ENCODE assay signal across 27 mouse cellular contexts in the genomic region with DNA sequence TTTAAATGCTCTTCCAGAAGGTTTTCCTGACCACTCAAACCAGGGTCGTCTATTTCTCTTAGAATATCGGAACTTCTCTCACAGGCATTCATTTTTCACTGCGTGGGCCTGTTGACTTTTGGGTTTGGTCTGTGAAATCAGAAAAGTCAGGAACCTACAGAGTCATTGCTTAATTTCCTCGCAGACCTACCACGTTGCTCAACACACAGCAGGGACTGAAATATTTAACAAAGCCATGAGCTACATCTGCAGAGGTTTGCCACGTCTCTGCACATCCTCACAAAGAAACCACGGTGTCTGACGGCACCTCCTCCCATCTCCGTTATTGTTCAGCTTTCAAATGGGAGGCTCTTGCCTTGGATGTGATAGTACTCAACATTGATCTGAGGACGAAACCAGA. TPM values are rescaled to one million over a fixed set of nuclear protein-coding genes. Genes with fewer than 3 reads are reported as not detected.
DNase-seq lines count a peak whose midpoint lies in the region; ATAC-seq and TF ChIP-seq lines count a peak whose summit lies in the region.
"Had no signal": no experiment of that assay in that cellular context is flagged by ENCODE, and none has a peak within 500 bp of the region (broad histone marks: within the 10 kb centered on the region; RNA-seq: fewer than 3 reads in every experiment).

No protein-coding gene starts in this region.

- peak overlapping the region; percentile 51 for H3K27ac ChIP-seq in liver, embryonic 15.5 days (replicated peaks)
- H3K27ac ChIP-seq in liver, embryonic 11.5 days (ENCODE audit: low read depth, low read length), result no peak overlapping the region
- peak overlapping the region; percentile 88 for H3K27ac ChIP-seq in bone marrow, adult 2 months (ENCODE audit: control insufficient read depth, insufficient read depth, low read depth, low read length, poor library complexity)
- peak overlapping the region; percentile 29; the same call in 1 of the 2 replicates for H3K27ac ChIP-seq in macrophage
- no peak overlapping the region for H3K27ac ChIP-seq in forebrain, embryonic 14.5 days (ENCODE audit: low read depth, low read length)
- H3K27ac ChIP-seq: embryonic facial prominence, embryonic 15.5 days; forebrain, embryonic 10.5 days; heart, embryonic 13.5 days; hindbrain, embryonic 12.5 days; hindbrain, postnatal 0 days had no signal

- no peak for TF ChIP-seq CTCF in bone marrow, adult 2 months (IDR thresholded peaks at IDR 0.05; ENCODE audit: control insufficient read depth, insufficient read depth, low read length)

- peaks cover 22% of the 10 kb centered on the region; the same call in 1 of the 2 replicates for H3K4me1 ChIP-seq in liver, embryonic 15.5 days (replicated peaks)
- peaks cover 3% of the 10 kb centered on the region; the same call in 1 of the 2 replicates for H3K4me1 ChIP-seq in liver, embryonic 11.5 days (replicated peaks; ENCODE audit: control insufficient read depth, insufficient read depth, low read length)
- H3K4me1 ChIP-seq in bone marrow, adult 2 months (ENCODE audit: control insufficient read depth, insufficient read depth, low read length), result peaks cover 11% of the 10 kb centered on the region
- peaks cover 12% of the 10 kb centered on the region for H3K4me1 ChIP-seq in forebrain, embryonic 14.5 days (ENCODE audit: control insufficient read depth, insufficient read depth, low read length)

- no peak overlapping the region for H3K4me3 ChIP-seq in liver, embryonic 15.5 days (replicated peaks)
- no peak overlapping the region for H3K4me3 ChIP-seq in liver, embryonic 11.5 days (ENCODE audit: low read depth, low read length)
- H3K4me3 ChIP-seq in bone marrow, adult 2 months (replicated peaks; ENCODE audit: control insufficient read depth, low read depth, low read length), result no peak overlapping the region
- H3K4me3 ChIP-seq in macrophage (ENCODE audit: inconsistent target), result no peak overlapping the region
- no peak overlapping the region for H3K4me3 ChIP-seq in forebrain, embryonic 14.5 days (ENCODE audit: low read depth, low read length)
- H3K4me3 ChIP-seq: embryonic facial prominence, embryonic 15.5 days; erythroblast, embryonic 14.5 days; forebrain, embryonic 10.5 days; heart, embryonic 13.5 days; hindbrain, embryonic 12.5 days had no signal

- H3K9ac ChIP-seq in liver, embryonic 15.5 days, result no peak overlapping the region
- no peak overlapping the region for H3K9ac ChIP-seq in liver, embryonic 11.5 days (ENCODE audit: low read depth, low read length)
- H3K9ac ChIP-seq in forebrain, embryonic 14.5 days (ENCODE audit: low read length), result no peak overlapping the region
- H3K9ac ChIP-seq: embryonic facial prominence, embryonic 15.5 days; heart, embryonic 13.5 days; hindbrain, embryonic 12.5 days had no signal

- no peaks in the 10 kb centered on the region for H3K9me3 ChIP-seq in liver, embryonic 15.5 days (replicated peaks)
- no peaks in the 10 kb centered on the region for H3K9me3 ChIP-seq in liver, embryonic 11.5 days (ENCODE audit: control insufficient read depth, low read length)
- no peaks in the 10 kb centered on the region for H3K9me3 ChIP-seq in forebrain, embryonic 14.5 days (replicated peaks; ENCODE audit: control insufficient read depth, low read length)
- H3K9me3 ChIP-seq: embryonic facial prominence, embryonic 15.5 days; forebrain, embryonic 10.5 days; heart, embryonic 13.5 days; hindbrain, embryonic 12.5 days had no signal

- no peak overlapping the region for H3K4me2 ChIP-seq in liver, embryonic 15.5 days
- H3K4me2 ChIP-seq in liver, embryonic 11.5 days, result no peak overlapping the region
- H3K4me2 ChIP-seq in forebrain, embryonic 14.5 days (ENCODE audit: low read length), result no peak overlapping the region
- H3K4me2 ChIP-seq: embryonic facial prominence, embryonic 15.5 days; heart, embryonic 13.5 days; hindbrain, embryonic 12.5 days had no signal

- no peak for DNase-seq in liver, embryonic 11.5 days (ENCODE audit: low spot score)
- no peak for DNase-seq in forebrain, embryonic 14.5 days (ENCODE audit: low spot score)
- DNase-seq in lung, postnatal 14 days, result no peak
- DNase-seq in right cerebral cortex, postnatal 36 days (ENCODE audit: low spot score in 2 of 2), result no peak
- DNase-seq: adrenal gland, postnatal 14 days; cerebellum, adult 18-20 months; cerebellum, adult 9-11 months; embryo, embryonic 11 days; gastrocnemius, postnatal 14 days; heart, postnatal 4 days had no signal

- no peak for TF ChIP-seq POLR2A in bone marrow, adult 2 months (IDR thresholded peaks at IDR 0.05; ENCODE audit: borderline replicate concordance, control insufficient read depth, low read depth, low read length)

- H3K79me2 ChIP-seq in macrophage (ENCODE audit: inconsistent target), result no peaks in the 10 kb centered on the region

- 49% methylated on average over 10 of the region's 10 CpGs for WGBS in liver, embryonic 15.5 days (ENCODE audit: insufficient replicate concordance)
- 63% methylated on average over 10 of the region's 10 CpGs for WGBS in liver, embryonic 11.5 days
- WGBS in bone marrow, adult 2 months, result 42% methylated on average over 10 of the region's 10 CpGs
- 10% methylated on average over 10 of the region's 10 CpGs for WGBS in macrophage (ENCODE audit: missing documents)
- 81% methylated on average over 10 of the region's 10 CpGs for WGBS in forebrain, embryonic 14.5 days

- H3K36me3 ChIP-seq in liver, embryonic 15.5 days (replicated peaks), result 0 out of 2 replicates have a peak, but pooled peaks cover 4% of the 10 kb centered on the region
- no peaks in the 10 kb centered on the region; the same call in 1 of the 2 replicates for H3K36me3 ChIP-seq in liver, embryonic 11.5 days (ENCODE audit: control insufficient read depth, insufficient read depth, low read length)
- peaks cover 24% of the 10 kb centered on the region for H3K36me3 ChIP-seq in macrophage (ENCODE audit: inconsistent target)
- H3K36me3 ChIP-seq in forebrain, embryonic 14.5 days (ENCODE audit: control insufficient read depth, insufficient read depth, low read length), result no peaks in the 10 kb centered on the region
- H3K36me3 ChIP-seq: forebrain, embryonic 10.5 days; hindbrain, embryonic 12.5 days had no signal

- no peaks in the 10 kb centered on the region for H3K27me3 ChIP-seq in liver, embryonic 15.5 days
- no peaks in the 10 kb centered on the region for H3K27me3 ChIP-seq in liver, embryonic 11.5 days (replicated peaks; ENCODE audit: control insufficient read depth, insufficient read depth, low read length)
- H3K27me3 ChIP-seq in forebrain, embryonic 14.5 days (replicated peaks; ENCODE audit: control insufficient read depth, insufficient read depth, low read length), result no peaks in the 10 kb centered on the region
- H3K27me3 ChIP-seq: CH12.LX; embryonic facial prominence, embryonic 15.5 days; heart, embryonic 13.5 days; hindbrain, embryonic 12.5 days had no signal

- ATAC-seq in liver, embryonic 15.5 days (ENCODE audit: insufficient read depth), result no peak
- ATAC-seq in liver, embryonic 11.5 days (replicated peaks; ENCODE audit: low FRiP score), result no peak
- no peak for ATAC-seq in forebrain, embryonic 14.5 days
- ATAC-seq: activated CD4-positive, CD25-positive, alpha-beta regulatory T cell, adult 4 months; forebrain, embryonic 16.5 days; hindbrain, postnatal 0 days; Patski had no signal

RNA-seq across cellular contexts. Expression of a gene that starts 7.7 kb away (rescaled TPM):
- polyA plus RNA-seq in liver, embryonic 15.5 days (2015; fragmentation: Nextera tagmentation; extraction: Ambion mirVana), result 0.07 TPM in 1 of 2 replicates, not detected in the other
- polyA plus RNA-seq in liver, embryonic 11.5 days (2014; fragmentation: Nextera tagmentation; extraction: Ambion mirVana), result 0.10 TPM in 1 of 2 replicates, not detected in the other
- 2.7 and 7.3 TPM in 2 replicates for polyA plus RNA-seq in bone marrow, adult 2 months (2011; ENCODE audit: insufficient read depth, insufficient read length, low replicate concordance, missing spikeins)
- total RNA-seq in macrophage (2018; cell fraction: chromatin; rRNA removed), result 1 to 10 TPM in 1 of 26 experiments, under 1 TPM in 3, not detected in 22; 0.30 to 1.3 (median 0.36) TPM
- under 1 TPM in 2 of 26 experiments, not detected in 24; 0.09 to 0.19 TPM for total RNA-seq in macrophage (2018; cell fraction: cytosol; rRNA removed)
- under 1 TPM in 4 of 26 experiments, not detected in 22; 0.22 to 0.30 (median 0.27) TPM for total RNA-seq in macrophage (2018; cell fraction: nucleus; rRNA removed)
- not detected in 3 replicates for polyA plus RNA-seq in macrophage (2018)
- polyA plus RNA-seq in forebrain, embryonic 14.5 days (2014; fragmentation: Nextera tagmentation; extraction: Ambion mirVana), result 0.32 and 0.52 TPM in 2 replicates
- total RNA-seq: adrenal gland, adult 18-20 months had no signal
- polyA plus RNA-seq: embryonic facial prominence, embryonic 11.5 days; erythroblast, embryonic 14.5 days had no signal

RNA-seq across cellular contexts. Expression of a gene that starts 9.4 kb away (rescaled TPM):
- polyA plus RNA-seq in liver, embryonic 15.5 days (2015; fragmentation: Nextera tagmentation; extraction: Ambion mirVana), result 4.1 and 4.2 TPM in 2 replicates
- 4.3 and 4.9 TPM in 2 replicates for polyA plus RNA-seq in liver, embryonic 11.5 days (2014; fragmentation: Nextera tagmentation; extraction: Ambion mirVana)
- 11.6 and 25.0 TPM in 2 replicates for polyA plus RNA-seq in bone marrow, adult 2 months (2011; ENCODE audit: insufficient read depth, insufficient read length, low replicate concordance, missing spikeins)
- 10 to 100 TPM in 11 of 26 experiments, 1 to 10 TPM in 15; 1.5 to 18.3 (median 9.0) TPM for total RNA-seq in macrophage (2018; cell fraction: chromatin; rRNA removed)
- total RNA-seq in macrophage (2018; cell fraction: cytosol; rRNA removed), result 10 to 100 TPM in 15 of 26 experiments, 1 to 10 TPM in 11; 3.6 to 17.9 (median 11.1) TPM
- total RNA-seq in macrophage (2018; cell fraction: nucleus; rRNA removed), result 10 to 100 TPM in 13 of 26 experiments, 1 to 10 TPM in 13; 2.4 to 20.7 (median 10.1) TPM
- polyA plus RNA-seq in macrophage (2018), result 3.3 to 8.7 TPM (median 6.8 TPM) in 3 replicates
- 4.6 and 4.8 TPM in 2 replicates for polyA plus RNA-seq in forebrain, embryonic 14.5 days (2014; fragmentation: Nextera tagmentation; extraction: Ambion mirVana)

RNA-seq across cellular contexts. Expression of a gene that starts 18.5 kb away (rescaled TPM):
- polyA plus RNA-seq in liver, embryonic 15.5 days (2015; fragmentation: Nextera tagmentation; extraction: Ambion mirVana), result not detected in 2 replicates
- not detected in 2 replicates for polyA plus RNA-seq in liver, embryonic 11.5 days (2014; fragmentation: Nextera tagmentation; extraction: Ambion mirVana)
- 1.4 TPM in 1 of 2 replicates, not detected in the other for polyA plus RNA-seq in bone marrow, adult 2 months (2011; ENCODE audit: insufficient read depth, insufficient read length, low replicate concordance, missing spikeins)
- not detected for total RNA-seq in macrophage (2018; cell fraction: chromatin; rRNA removed)
- total RNA-seq in macrophage (2018; cell fraction: cytosol; rRNA removed), result not detected
- not detected for total RNA-seq in macrophage (2018; cell fraction: nucleus; rRNA removed)
- polyA plus RNA-seq in macrophage (2018), result not detected in 3 replicates
- polyA plus RNA-seq in forebrain, embryonic 14.5 days (2014; fragmentation: Nextera tagmentation; extraction: Ambion mirVana), result not detected in 2 replicates
- total RNA-seq: CH12.LX; gastrocnemius, adult 18-20 months; gastrocnemius, postnatal 14 days; heart, postnatal 4 days had no signal
- polyA plus RNA-seq: activated CD4-positive, CD25-positive, alpha-beta regulatory T cell, adult 4 months; embryonic facial prominence, embryonic 11.5 days; erythroblast, embryonic 14.5 days; forebrain, embryonic 10.5 days; forebrain, embryonic 16.5 days; heart, embryonic 13.5 days; heart, postnatal 0 days; hindbrain, embryonic 12.5 days; Patski had no signal

RNA-seq across cellular contexts. Expression of a gene that starts 25.2 kb away (rescaled TPM):
- 5.1 and 5.8 TPM in 2 replicates for polyA plus RNA-seq in liver, embryonic 15.5 days (2015; fragmentation: Nextera tagmentation; extraction: Ambion mirVana)
- polyA plus RNA-seq in liver, embryonic 11.5 days (2014; fragmentation: Nextera tagmentation; extraction: Ambion mirVana), result 12.0 and 12.7 TPM in 2 replicates
- 24.3 and 50.5 TPM in 2 replicates for polyA plus RNA-seq in bone marrow, adult 2 months (2011; ENCODE audit: insufficient read depth, insufficient read length, low replicate concordance, missing spikeins)
- 100 to 1,000 TPM in 25 of 26 experiments, 10 to 100 TPM in 1; 75.2 to 374 (median 276) TPM for total RNA-seq in macrophage (2018; cell fraction: chromatin; rRNA removed)
- total RNA-seq in macrophage (2018; cell fraction: cytosol; rRNA removed), result 100 to 1,000 TPM in 11 of 26 experiments, 10 to 100 TPM in 15; 77.0 to 120 (median 98.9) TPM
- 100 to 1,000 TPM; 148 to 240 (median 196) TPM for total RNA-seq in macrophage (2018; cell fraction: nucleus; rRNA removed)
- polyA plus RNA-seq in macrophage (2018), result 37.9 to 51.2 TPM (median 42.7 TPM) in 3 replicates
- 13.4 and 17.3 TPM in 2 replicates for polyA plus RNA-seq in forebrain, embryonic 14.5 days (2014; fragmentation: Nextera tagmentation; extraction: Ambion mirVana)

RNA-seq across cellular contexts. Expression of a gene that starts 29.4 kb away (rescaled TPM):
- polyA plus RNA-seq in liver, embryonic 15.5 days (2015; fragmentation: Nextera tagmentation; extraction: Ambion mirVana), result 16.4 and 18.6 TPM in 2 replicates
- 11.6 and 13.8 TPM in 2 replicates for polyA plus RNA-seq in liver, embryonic 11.5 days (2014; fragmentation: Nextera tagmentation; extraction: Ambion mirVana)
- 45.0 and 74.1 TPM in 2 replicates for polyA plus RNA-seq in bone marrow, adult 2 months (2011; ENCODE audit: insufficient read depth, insufficient read length, low replicate concordance, missing spikeins)
- total RNA-seq in macrophage (2018; cell fraction: chromatin; rRNA removed), result 1 to 10 TPM in 5 of 26 experiments, under 1 TPM in 11, not detected in 10; 0.22 to 2.5 (median 0.71) TPM
- under 1 TPM in 4 of 26 experiments, not detected in 22; 0.05 to 0.19 (median 0.08) TPM for total RNA-seq in macrophage (2018; cell fraction: cytosol; rRNA removed)
- 1 to 10 TPM in 3 of 26 experiments, under 1 TPM in 12, not detected in 11; 0.24 to 1.6 (median 0.67) TPM for total RNA-seq in macrophage (2018; cell fraction: nucleus; rRNA removed)
- not detected in 3 replicates for polyA plus RNA-seq in macrophage (2018)
- polyA plus RNA-seq in forebrain, embryonic 14.5 days (2014; fragmentation: Nextera tagmentation; extraction: Ambion mirVana), result 7.1 and 8.1 TPM in 2 replicates
- polyA plus RNA-seq: activated CD4-positive, CD25-positive, alpha-beta regulatory T cell, adult 4 months had no signal

Comparison
In these comparisons a context has a peak if more than half of its experiments do, and no peak if none do; other contexts are left out.
1. H3K27ac ChIP-seq: peak in liver, embryonic 15.5 days (single experiment), bone marrow, adult 2 months (single experiment) and macrophage (single experiment); none in liver, embryonic 11.5 days (single experiment) and forebrain, embryonic 14.5 days (single experiment).